Mouse (Mus musculus) retina, adult 2 months (tissue): ENCODE data around the gene Isy1.
"Not testable (repeated sequence)": the region's sequence is repeated elsewhere in the genome, so short reads cannot be mapped to it uniquely, and the experiment has no call there.

Experiments
- DNase-seq: peaks from one replicate; pipeline ENCODE4 v3.0.0-alpha.2; 2012; ENCODE audit warnings: low read depth, low spot score

Gene Isy1

GRCm38 (mm10) chr6:87779174-87780165 is 59.1 kb downstream of the Isy1 start:
- no peak for DNase-seq

- DNase-seq, result no peak
Measured at GRCm38 (mm10) chr6:87778294-87779173, 60.1 kb downstream of the Isy1 start.

DNA sequence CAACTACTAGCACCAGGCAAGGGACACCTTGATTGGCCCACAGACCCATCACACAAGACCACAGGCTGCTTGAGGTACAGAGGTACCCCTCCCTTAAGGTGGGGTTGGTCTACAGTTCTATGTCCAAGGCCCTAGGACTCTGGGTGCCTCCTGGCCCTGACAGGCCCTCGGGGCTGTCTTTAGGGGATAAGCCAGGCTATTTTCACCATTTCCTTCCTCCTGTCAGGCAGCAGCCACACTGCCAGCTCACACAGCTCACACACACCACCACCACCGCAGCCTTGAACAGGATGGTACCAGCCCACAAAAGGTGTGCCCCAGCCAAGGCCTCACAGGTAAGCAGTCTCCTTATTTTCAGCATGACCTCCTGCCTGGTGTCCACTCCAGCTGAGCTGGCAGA is 60.8 kb downstream of the Isy1 start, which contains the start of gene Gp9:
TSS of gene Gp9 (plus strand) at position 231 of the 400 bp plus-strand sequence.
- no peak for DNase-seq

- DNase-seq, result no peak
Measured at GRCm38 (mm10) chr6:87776663-87777062, 61.9 kb downstream of the Isy1 start.

- DNase-seq, result no peak
Measured at GRCm38 (mm10) chr6:87775588-87776245, 62.9 kb downstream of the Isy1 start.

GRCm38 (mm10) chr6:87774909-87775308 is 63.7 kb downstream of the Isy1 start:
- DNase-seq, result no peak

- DNase-seq, result no peak
Measured at GRCm38 (mm10) chr6:87774466-87774865, 64.1 kb downstream of the Isy1 start.

DNA sequence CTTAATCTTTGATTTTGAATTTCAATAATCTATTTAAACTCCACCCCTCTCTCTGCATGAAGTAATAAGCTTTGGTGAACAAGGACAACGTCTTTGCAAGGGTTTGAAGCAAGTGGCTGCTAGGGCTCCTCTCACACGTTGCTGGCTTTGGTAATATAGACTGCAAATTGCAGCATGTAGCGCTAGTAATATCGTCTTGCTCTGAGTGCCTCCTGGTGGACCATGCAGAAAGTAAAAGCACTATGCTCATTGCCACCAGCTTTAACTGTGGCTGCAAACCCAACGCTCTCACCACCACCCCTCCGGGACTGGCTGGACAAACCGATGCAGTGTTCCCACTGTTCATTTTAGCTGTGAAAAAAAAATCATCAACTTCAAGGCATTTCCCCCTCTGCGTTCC is 68.0 kb downstream of the Isy1 start:
- DNase-seq, result no peak

GRCm38 (mm10) chr6:87764296-87764695 is 74.3 kb downstream of the Isy1 start:
- not testable (repeated sequence) for DNase-seq
